Mouse (Mus musculus) adrenal gland, postnatal 14 days (tissue): ENCODE results near the gene Rnf207. TPM values are rescaled to one million over a fixed set of nuclear protein-coding genes. Genes with fewer than 3 reads are reported as not detected.
A peak's percentile ranks its signal among the peaks of the same experiment; 100 is the strongest.

Experiments used
- DNase-seq: peaks from one replicate; pipeline ENCODE4 v3.0.0; 2021; ENCODE audit warnings: mixed read lengths
- total RNA-seq: library from RNA; stranded (reverse); gene quantifications from 2 replicates; pipeline ENCODE4 v1.2.3, GENCODE M21; 2021

Gene Rnf207
- total RNA-seq, 1 experiment from 2014 or later = 0.26 TPM

DNA sequence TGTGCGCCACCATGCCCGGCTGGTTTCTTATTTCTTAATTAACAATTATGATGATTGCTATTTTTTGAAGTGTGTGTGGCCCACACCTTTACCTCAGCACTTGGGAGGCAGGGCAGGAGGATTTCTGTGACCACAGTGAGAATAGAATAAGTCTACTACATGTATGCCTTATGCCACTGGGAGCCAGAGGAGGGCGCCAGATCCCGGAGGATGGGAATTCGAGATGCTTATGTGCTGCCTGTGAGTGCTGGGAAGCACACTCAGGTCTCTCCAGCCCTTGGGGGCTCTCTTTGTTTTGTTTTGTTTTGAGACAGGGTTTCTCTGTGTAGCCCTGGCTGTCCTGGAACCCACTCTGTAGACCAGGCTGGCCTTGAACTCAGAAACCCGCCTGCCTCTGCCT lies 9.9 kb upstream of the Rnf207 start:
- DNase-seq = peak; percentile 72

DNA sequence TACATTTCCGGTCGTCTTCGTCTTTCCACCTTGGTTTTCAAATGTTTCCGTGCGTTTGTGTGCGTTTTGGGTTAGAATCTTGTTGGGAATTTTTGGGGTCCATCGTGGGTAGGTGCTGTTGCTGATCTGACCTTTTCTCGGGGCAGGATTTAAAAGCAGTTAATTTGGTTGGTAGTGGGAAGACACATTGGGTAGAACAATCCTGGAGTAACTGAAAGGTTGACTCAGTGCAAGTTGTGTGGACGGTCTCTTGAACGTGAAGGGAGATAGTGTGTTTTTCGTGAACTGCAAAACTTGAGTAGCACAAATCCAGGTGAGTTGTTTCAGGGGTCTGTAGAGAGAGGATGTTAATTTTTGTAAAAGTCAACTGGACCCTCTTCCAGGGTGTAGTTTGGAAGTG lies 7.8 kb upstream of the Rnf207 start:
- no peak for DNase-seq

DNA sequence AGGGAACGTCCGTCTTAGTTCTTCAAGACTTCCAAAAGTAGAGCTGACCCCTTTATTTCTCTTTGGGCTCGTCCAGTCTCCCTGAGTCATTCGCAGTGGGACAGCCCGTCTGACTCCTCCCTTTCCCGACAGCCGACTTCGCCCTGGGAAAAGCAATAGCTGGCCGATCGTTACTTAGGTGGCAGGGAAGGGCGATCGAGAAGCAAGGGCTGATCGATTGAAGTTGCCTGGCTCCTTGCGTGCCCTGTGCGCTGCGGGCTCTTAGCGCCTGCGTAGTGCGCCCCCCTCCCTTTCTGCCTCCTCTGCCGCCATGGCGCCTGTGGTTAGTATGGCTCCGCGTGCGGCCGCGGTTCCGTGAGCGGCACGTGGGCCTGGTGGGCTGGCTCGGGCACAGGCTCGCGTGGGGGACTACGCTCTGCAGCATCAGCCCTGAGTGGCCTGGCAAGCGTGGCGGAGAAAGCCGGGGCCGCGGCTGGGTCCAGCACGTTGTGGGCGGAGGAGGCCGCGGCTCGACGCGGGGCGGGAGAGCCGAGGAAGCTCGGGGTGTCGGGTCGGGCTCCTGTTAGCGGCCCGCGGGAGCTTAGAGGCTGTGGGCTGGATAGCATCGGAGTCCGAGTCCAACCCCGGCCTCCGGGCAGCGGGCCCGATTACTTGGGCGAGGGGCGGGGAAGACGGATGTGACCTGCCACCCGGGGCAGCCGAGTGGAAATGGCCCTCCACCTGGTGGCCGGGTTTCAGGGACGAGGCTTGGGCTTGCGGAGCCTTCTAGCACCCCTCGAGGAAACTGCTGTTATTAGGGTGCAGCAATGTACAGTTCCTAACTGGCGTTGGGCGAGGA lies 7.0 kb upstream of the Rnf207 start, which contains the start of gene Rpl22:
Gene Rpl22 (plus strand): TSS at position 169 of the 838 bp plus-strand sequence.
- peak; percentile 95 for DNase-seq

DNA sequence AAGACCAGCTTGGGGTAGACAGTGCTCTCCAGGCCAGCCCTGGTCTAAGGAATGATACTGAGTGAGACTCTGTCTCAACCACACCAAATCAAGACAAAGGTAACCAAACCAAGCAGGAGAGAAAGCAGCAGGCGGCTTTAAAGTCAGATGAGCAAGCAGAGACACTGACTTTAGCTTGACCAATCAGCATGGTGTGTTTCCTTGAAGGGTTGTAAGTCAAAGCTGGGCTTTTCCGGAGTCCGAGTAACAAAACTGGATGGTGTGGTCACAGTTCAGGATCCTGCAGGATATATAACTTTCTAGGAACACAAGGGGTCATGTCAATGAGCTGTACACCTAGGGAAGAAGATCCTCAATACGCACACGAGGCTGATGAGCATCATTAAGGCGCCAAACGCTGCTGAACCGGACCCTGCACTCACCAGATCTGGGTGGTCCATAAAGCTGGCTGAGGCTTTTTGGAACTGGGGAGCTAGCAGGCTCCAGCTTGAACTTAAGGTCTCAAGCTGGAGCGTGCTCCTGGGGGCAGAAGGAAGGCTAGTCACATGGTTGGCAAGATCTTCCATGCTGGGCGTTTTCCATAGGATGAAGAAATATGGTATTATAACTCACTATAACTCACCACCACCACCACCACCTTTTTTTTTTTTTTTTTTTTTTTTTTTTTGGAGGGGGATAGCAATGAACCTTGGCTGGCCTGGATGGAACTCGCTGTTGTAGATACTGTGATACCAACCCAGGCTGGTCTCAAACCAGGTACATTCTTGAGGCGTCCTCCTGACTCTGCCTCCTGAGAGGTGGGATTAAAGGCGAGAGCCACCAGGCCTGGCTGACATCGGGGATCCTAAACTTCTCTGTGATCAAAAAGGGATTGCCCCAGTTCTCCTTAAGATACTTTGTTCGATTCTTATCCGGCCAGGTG lies 6.1 kb upstream of the Rnf207 start:
- peak; percentile 19 for DNase-seq

DNA sequence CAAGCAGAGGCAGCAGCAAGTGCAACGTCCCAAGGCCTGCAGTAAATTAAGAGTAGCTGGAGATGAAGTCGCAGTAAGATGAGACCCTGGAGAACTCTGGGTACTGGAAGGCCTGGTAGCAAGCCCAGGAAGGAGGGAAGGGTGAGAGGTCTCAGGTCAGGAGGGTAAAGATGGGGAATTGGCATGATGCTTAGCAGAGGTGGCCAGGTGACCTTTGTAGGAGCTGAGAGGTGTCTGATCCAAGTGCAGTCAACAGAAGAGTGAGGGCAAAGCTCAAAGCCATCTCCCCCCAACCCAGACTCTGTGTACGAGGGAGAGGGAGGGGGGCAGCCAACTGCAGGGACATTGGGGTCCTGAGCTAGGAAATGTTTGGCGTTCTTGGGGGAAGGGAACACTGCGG lies 2.7 kb upstream of the Rnf207 start:
- DNase-seq = no peak

DNA sequence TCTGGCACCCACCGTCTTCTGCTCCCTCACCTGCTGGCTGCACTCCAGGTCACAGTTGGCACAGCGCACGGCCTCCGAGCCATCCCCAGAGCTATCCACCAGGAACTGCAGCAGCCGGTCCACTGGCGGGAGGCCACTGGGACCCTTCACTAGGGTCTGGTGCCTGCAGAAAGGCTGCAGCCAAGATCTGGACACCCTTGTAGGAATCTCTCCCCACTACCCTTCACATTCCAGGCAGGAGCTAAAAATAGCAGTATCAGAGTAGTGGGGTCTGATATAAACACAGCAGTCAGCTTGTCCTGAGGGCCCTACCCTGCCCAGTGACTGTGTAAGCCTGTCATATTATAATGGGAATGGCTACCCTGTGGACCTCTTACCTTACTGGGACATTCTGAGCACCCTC lies 1.2 kb downstream of the Rnf207 start:
- DNase-seq = no peak

DNA sequence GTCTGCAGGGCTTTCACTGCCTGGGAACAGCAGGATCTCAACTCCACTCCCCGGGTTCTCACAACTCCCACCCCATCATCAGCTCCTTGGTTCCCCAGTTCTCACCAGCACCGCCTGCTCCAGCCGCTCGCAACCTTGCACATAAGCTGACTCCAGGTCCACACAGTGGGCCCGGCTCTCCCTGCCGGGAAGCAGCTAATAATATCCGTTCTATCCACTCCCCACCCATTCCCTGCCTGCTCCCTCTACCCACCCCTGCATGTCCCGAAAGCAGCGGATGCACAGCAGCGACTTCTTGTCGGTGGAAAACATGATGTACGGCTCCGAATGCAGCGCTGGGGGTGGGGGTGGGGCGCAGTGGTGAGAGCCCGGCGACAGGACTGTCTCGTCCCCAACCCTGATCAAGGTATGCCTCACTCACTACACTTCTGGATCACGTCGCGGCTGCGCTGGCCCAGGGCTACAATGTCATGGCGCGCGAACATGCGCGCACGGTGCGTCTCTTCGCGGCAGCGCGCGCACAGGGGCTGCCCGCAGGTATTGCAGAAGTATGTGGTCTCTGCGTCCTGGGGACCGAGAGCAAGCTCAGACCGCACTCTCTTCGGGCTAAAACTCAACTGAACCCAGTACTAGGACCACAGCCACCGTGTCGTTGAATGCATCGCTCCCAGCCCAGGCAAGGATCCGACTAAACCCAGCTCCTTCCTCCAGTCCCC lies 3.1 kb downstream of the Rnf207 start:
- DNase-seq = no peak

DNA sequence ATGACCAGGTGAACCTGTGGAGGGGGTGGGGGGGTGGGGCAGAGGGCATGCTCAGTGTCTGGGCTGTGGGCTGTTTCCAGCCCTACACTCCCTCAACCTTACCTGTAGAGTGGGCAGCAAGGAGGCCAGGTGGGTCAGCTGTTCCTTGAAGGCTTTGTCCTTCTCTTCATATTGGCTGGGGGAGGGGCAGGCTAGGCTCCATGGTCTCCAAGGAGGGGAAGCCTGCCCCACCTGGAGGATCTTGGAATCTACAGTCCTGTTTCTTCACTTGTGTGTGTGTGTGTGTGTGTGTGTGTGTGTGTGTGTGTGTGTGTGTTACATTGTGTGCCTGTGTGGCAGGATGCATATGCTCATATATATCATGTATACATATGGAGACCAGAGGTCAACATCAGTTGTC lies 4.9 kb downstream of the Rnf207 start:
- peak; percentile 65 for DNase-seq

DNA sequence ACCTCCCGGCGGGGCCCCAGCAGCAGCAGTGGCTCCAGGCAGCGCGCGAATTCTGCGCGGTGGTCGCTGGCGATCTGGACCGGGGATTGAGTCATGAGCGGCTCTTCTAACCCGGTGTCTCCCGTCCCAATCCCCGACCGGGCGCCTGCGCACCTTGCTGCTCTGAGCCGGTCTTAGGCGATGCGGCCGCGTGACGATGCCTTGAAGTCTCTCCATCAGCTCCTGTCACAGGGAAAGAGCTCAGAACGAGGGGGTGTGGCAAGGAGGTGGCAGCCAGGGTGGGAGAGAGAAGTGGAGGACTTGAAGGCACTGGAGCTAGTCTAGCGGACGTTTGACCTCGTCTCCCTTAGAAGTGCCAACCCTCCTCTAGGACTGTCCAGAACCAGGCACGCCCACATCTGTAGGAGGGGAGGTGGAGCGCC lies 5.6 kb downstream of the Rnf207 start:
- peak; percentile 47 for DNase-seq

DNA sequence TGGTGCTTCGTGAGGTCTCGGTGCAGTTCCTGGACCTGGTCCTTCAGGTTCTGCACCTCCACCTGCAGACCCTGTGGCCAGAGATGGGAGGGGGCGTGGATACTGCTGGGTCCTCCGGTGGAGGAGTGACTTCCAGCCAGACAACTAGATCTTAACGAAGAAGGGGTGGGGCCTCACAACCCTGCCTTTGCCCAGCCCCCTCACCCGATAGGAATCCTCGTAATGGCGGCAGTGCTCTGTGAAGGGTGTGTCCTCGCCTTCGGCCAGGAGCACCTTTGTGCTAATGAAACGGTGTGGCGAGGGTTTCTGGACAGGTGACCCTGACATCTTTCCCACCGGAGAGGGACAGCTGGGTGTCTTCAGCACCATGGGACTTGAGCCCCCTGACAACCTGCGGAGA lies 6.6 kb downstream of the Rnf207 start:
- DNase-seq = no peak

DNA sequence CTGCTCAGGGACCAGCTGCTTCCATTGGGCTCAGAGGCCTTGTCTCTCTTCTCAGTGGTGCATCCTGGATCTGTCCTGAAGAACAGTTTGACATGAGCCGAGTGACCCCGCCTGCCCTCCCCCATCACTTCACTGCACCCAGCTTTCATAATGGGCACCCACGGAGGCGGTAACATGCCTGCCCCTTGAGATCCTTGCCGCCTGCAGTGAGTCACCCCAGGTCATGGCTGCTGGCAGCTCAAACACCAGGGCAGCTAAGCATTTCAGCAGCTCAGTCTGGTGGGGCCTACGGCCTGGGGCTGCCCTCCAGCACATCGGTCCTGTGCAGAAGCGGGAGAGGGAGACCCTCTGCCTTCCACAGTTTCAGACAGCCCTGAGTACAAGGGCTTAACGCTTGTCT lies 11.3 kb downstream of the Rnf207 start:
- peak; percentile 53 for DNase-seq

DNA sequence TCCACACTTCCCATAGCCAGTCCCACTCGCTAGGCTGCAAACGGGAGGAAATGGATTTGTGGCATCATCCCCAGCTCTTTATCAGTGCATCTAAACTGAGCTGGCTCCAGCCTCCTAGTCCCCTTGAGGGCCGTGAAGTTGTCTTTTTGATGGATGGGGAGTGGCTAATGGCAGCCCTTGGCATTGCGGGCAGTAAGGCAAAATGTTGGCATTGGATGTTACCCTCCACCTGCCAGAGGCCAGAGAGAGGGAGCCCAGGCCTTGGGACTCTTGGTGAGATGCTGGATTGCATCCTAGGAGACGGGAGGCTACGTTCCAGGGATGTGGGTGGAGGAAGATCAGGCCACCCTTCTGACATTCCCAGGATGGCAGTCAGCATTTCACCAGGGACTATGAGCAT lies 12.8 kb downstream of the Rnf207 start:
- no peak for DNase-seq

DNA sequence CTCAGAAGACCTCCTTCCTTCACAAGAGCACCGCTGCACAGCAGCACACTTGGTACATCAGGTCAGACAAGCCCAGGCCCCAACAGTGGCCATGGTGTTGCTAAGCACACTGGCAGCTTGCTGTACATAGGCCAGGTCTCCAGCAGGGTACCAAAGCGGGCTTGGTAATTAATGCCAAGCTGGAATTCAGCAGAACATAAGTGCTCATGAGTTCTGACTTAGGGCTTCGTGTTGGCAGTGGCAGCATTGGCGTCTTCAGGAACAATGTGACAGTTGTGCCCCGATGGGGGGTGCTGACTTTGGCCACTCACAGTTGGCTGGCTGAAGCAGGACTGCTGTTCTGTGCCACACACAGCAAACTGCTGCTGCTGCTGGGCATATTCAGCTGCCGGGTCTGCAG lies 14.1 kb downstream of the Rnf207 start:
- no peak for DNase-seq

DNA sequence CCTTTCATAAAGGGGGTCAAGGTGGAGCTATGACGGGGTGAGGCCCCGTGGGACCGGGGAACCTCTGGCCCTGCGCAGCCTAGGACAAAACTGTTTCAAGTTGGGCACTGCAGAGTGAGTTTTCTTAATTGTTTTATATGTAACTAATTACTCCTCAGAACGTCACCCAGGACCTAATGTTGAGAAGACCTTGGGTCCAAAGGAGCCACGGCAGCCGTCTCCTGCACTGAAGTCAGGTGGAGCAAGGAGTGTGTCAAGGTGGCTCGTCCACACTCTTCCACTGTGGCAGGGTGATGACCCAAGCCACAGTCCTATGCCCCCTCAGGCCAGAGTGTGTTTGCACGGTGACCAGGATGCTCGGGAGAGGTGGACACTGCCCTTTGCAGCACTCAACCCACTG lies 15.6 kb downstream of the Rnf207 start:
- no peak for DNase-seq

DNA sequence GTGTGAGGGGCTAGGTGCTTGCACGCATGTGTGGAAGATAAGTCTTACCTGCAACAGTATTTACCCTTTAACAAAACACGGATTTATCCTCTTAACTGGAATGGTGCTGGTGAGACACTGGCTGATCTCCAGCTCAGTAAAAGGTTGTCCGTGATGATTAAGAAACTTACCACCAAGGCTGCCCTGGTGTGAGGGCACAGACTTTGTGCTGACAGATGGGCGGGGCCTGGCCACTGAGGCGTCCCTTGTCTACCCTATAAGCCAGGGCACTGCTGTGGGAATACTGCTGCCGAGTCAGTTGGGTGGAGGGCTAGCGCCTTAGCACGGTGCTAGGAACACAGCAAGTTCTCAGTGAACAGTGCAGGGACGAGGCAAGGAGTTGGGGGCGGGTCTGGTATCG lies 16.8 kb downstream of the Rnf207 start:
- DNase-seq = peak; percentile 43

DNA sequence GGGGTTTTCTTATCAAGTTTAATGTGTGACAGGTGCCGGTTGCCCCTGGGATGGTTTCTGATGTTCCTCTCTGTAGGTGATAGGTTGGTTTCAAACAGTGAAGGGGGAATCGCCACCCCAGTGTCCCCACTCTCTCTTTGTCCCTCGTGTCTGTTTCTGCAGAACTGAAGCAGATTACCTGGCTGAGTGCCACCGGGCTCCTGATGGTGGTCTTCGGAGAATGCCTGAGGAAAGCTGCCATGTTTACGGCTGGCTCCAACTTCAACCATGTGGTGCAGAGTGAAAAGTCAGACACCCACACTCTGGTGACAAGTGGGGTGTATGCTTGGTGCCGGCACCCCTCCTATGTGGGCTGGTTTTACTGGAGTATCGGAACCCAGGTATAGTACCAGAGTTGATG lies 18.4 kb downstream of the Rnf207 start:
- no peak for DNase-seq

DNA sequence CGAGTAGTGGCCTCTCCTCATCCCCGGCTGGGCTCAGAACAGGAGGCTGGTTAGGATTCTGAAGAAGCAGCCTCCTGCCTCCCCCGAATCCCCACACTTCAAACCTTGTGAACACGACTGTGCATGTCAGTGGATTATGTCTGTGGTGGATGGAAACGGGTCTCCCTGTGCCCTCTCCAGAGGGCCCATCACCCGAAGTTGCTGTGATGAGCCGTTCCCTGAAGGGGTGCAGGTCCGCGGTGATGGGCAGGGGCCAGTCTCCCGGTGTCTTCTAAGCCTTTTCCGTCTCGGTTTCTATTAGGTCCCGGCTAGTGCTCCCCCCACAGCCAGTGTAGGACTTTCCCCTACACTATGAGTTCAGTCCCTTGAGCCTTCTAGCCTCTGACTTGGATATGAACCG lies 20.0 kb downstream of the Rnf207 start:
- DNase-seq = no peak

DNA sequence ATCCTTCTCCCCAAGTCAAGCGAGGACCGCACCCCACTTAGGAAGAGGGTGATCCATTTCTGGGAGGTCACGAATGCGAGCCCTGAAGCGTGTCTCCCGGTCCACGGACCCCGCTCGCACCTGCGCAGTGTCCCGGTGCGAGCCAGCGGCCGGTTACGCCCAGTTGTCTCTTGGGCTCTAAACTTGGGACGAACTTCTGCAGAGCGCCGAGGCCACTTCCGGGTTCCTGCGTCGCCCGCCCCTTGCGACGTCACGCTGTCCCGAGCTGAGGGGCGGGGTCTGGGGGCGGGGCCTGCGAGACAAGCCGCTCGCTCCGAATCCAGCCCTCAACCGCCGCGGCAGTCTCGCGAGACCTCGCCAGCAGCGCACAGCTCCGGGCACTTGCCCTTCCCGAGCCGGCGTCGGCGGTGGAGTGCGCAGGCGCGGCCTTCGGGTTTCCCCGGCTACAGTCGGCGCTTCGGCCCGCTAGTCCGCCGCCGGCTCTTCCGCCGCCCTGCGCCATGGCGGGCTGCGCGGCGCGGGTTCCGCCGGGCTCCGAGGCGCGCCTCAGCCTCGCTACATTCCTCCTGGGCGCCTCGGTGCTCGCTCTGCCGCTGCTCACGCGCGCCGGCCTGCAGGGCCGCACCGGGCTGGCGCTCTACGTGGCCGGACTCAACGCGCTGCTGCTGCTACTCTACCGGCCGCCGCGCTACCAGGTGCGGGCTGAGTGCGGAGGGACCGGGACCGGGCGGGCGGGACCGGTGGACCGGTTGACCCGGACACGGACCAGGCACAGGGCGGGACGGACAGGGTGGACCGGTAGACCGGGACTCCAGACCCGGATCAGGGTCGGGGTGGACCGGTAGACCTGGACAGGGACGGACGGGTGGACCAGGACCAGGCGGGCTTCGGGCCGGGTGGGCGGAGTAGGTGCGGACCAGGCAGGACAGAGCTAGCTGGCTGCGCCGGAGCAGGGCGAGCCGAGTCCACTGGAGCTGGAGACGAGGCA lies 21.6 kb downstream of the Rnf207 start, which contains the start of gene Icmt:
Gene Icmt (plus strand): TSS at position 354 of the 988 bp plus-strand sequence.
- peak; percentile 100 for DNase-seq

DNA sequence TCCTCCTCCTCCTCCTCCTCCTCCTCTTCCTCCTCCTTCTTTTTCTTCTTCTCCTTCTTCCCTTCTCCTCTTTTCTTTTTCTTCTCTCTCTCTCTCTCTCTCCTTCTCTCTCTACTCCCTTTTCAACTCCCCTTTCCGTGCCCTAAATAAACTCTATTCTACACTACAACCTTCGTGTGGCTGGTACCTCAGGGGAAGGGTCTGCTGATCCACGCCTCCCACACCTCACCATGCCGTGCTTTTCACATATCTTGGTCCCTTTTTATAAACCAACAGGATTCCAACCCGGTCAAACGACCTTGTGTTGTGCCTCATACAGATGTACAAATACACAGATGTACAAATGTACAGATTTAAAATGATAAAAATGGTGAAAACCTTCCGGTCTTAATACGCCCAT lies 22.4 kb downstream of the Rnf207 start:
- DNase-seq = no peak

DNA sequence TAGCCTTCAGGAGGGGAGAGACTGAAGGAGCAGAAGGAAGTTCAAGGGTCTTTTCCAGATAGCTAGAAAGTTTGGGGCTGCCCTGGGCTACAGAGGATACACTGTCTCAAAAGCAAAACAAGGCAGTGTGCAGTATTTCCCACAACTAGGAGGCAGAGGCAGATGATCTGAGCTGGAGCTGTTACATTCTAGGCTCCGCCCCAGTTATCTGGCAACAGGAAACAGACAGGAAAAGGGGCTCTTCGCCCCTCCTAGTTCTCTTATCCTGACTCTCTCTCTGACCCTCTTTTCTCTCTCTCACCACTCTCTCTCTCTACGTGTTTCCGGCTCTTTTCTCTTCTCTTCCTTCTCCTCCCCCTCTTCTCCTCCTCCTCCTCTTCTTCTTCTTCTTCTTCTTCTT lies 22.9 kb downstream of the Rnf207 start:
- DNase-seq = no peak
